Mouse (Mus musculus): ENCODE data around the gene Tdp1. TPM values are rescaled to one million over a fixed set of nuclear protein-coding genes. Genes with fewer than 3 reads are reported as not detected.

Gene Tdp1
- polyA plus RNA-seq, 1 experiment = 24.8 TPM

DNA sequence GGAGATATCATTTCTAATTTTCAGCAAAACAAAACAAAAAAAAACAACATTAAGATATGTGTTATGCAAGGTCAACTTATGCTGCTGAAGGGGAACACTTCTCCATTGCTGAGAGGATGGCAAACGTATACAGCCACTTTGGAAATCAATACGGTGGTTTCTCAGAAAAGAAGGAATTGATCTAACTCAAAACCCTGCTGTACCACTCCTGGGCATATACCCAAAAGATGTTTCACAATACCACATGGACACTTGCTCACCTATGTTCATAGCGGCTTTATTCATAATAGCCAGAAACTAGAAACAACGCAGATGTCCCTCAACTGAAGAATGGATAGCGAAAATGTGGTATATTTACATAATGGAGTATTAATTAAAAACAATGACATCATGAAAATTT, 25.7 kb upstream of the Tdp1 start:
- TF ChIP-seq CTCF (IDR thresholded peaks at IDR 0.05; ENCODE audit: borderline replicate concordance, insufficient read depth, low read length) (no peak), POLR2A (IDR thresholded peaks at IDR 0.05; ENCODE audit: low read depth, low read length) (no peak)
- H3K4me3 ChIP-seq (ENCODE audit: insufficient read depth, low read length) = no peak overlapping the region
- no peaks in the 10 kb centered on the region for H3K4me1 ChIP-seq (ENCODE audit: control insufficient read depth, insufficient read depth, low read length)
- H3K27ac ChIP-seq (ENCODE audit: insufficient read depth, low read length) = no peak overlapping the region

DNA sequence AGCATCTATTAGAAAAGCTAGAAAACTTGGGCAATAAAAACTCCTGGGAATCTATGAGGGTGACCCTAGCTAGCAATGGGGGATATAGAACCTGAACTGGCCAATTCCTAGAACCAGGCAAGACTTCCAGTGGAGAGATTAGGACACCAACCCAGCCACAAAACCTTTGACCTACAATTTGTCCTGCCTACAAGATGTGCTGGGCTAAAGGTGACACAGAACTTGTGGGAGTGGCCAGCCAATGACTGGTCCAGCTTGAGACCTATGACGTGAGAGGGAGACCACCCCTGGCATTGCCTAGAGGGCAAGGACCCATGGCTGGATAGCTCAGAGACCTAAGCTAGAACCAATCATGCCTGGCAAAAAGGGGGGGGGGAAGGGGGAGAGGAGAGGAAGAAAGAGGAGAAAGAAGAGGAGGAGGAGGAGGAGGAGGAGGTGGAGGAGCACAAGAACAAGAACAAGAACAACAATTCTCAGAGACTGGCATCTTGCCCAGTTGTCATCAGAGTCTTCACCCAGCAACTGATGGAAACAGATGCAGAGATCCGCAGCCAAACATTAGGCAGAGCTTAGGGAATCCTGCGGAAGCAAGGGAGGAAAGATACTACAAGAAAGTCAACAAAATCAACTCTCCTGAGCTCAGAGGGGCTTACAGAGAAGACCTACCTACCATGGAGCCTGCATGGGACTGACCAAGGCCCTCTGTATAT, 24.8 kb upstream of the Tdp1 start:
- Histone ChIP-seq H3K27ac (ENCODE audit: insufficient read depth, low read length) (no peak overlapping the region), H3K4me1 (ENCODE audit: control insufficient read depth, insufficient read depth, low read length) (no peaks in the 10 kb centered on the region), H3K4me3 (ENCODE audit: insufficient read depth, low read length) (no peak overlapping the region)
- no peak for TF ChIP-seq CTCF (IDR thresholded peaks at IDR 0.05; ENCODE audit: borderline replicate concordance, insufficient read depth, low read length)
- TF ChIP-seq POLR2A (IDR thresholded peaks at IDR 0.05; ENCODE audit: low read depth, low read length) = no peak

DNA sequence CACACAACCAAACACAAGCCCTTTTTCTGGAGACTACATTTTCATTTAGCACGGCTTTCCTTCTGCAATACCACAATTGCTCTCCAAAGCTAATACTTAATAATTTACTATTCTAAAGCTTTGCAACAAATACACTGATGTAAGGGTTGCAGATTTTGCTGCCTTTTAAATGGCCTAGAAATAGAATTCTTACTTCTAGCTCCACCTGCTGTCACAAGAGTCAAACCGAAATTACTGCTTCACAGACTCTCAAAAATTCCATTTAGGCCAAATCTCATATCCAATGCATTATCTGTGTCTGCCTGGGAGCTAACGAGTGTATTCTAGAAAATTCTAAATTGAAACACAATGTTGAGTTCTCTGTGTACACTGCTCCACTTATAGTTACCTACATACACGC, 23.3 kb upstream of the Tdp1 start:
- H3K4me1 ChIP-seq (ENCODE audit: control insufficient read depth, insufficient read depth, low read length) = no peaks in the 10 kb centered on the region
- TF ChIP-seq POLR2A (IDR thresholded peaks at IDR 0.05; ENCODE audit: low read depth, low read length) (no peak), CTCF (IDR thresholded peaks at IDR 0.05; ENCODE audit: borderline replicate concordance, insufficient read depth, low read length) (no peak)
- no peak overlapping the region for H3K27ac ChIP-seq (ENCODE audit: insufficient read depth, low read length)
- H3K4me3 ChIP-seq (ENCODE audit: insufficient read depth, low read length) = no peak overlapping the region

DNA sequence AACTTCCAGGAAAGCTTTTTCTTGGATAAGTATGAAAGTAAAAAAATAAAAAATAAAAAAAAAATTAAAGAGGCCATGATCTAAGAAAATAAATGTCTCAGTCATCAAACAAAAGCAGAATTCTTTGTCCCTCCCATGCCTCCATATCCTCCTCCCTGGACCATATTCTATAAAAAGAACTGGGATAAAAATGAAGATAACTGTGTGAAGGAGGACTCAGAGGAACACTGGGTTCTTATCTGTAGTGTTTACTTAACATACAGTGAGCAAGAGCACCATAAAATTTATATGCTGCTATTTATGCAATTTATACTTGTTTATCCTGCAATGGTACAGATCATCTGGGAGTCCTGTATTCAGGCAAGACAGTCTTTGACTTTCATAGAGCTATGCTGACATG, 19.7 kb upstream of the Tdp1 start:
- H3K27ac ChIP-seq (ENCODE audit: insufficient read depth, low read length) = no peak overlapping the region
- TF ChIP-seq CTCF (IDR thresholded peaks at IDR 0.05; ENCODE audit: borderline replicate concordance, insufficient read depth, low read length) (no peak), POLR2A (IDR thresholded peaks at IDR 0.05; ENCODE audit: low read depth, low read length) (no peak)
- no peak overlapping the region for H3K4me3 ChIP-seq (ENCODE audit: insufficient read depth, low read length)
- H3K4me1 ChIP-seq (ENCODE audit: control insufficient read depth, insufficient read depth, low read length) = no peaks in the 10 kb centered on the region

DNA sequence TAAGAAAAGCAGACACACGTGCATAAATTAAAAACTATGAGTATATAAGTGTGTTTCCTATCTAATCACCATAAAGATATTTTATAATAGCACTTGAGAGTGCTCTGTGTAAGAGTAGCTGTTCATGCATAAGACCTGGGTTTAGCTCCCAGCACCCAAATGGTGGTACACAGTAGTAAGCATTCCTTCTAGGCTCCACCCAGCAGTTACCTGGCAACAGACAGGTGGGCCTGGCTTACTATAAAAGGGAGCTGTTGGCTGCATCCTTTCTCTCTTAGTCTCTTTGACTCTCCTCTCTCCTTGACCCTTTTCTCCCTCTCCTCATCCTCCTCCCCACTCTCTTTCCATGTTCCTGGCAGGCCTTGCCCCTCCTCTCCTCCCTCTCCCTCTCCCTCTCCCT, 15.5 kb upstream of the Tdp1 start:
- TF ChIP-seq POLR2A (IDR thresholded peaks at IDR 0.05; ENCODE audit: low read depth, low read length) = no peak
- TF ChIP-seq CTCF (IDR thresholded peaks at IDR 0.05; ENCODE audit: borderline replicate concordance, insufficient read depth, low read length) = no peak
- Histone ChIP-seq H3K27ac (ENCODE audit: insufficient read depth, low read length) (no peak overlapping the region), H3K4me1 (ENCODE audit: control insufficient read depth, insufficient read depth, low read length) (no peaks in the 10 kb centered on the region), H3K4me3 (ENCODE audit: insufficient read depth, low read length) (no peak overlapping the region)

DNA sequence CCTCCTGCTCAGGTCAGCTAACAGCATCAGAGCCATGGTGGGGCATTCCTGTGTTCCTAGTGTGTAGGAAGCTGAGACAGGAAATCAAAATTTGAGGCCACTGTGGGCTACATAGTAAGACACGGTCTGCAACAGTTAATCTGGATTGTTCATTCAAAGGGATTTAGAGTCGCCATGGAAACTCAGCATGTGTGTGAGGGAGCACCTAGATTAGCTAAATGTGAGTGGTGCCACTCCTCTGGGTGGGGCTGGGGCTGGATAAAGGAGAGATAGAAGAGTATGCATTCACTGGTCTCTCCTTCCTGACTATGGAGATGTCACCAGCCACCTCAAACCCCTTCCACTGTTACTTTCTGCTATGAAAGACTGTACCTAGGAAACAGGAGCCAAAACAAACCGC, 10.9 kb upstream of the Tdp1 start:
- TF ChIP-seq POLR2A (IDR thresholded peaks at IDR 0.05; ENCODE audit: low read depth, low read length) = no peak
- TF ChIP-seq CTCF (IDR thresholded peaks at IDR 0.05; ENCODE audit: borderline replicate concordance, insufficient read depth, low read length) = no peak
- Histone ChIP-seq H3K27ac (ENCODE audit: insufficient read depth, low read length) (no peak overlapping the region), H3K4me1 (ENCODE audit: control insufficient read depth, insufficient read depth, low read length) (no peaks in the 10 kb centered on the region), H3K4me3 (ENCODE audit: insufficient read depth, low read length) (no peak overlapping the region)

DNA sequence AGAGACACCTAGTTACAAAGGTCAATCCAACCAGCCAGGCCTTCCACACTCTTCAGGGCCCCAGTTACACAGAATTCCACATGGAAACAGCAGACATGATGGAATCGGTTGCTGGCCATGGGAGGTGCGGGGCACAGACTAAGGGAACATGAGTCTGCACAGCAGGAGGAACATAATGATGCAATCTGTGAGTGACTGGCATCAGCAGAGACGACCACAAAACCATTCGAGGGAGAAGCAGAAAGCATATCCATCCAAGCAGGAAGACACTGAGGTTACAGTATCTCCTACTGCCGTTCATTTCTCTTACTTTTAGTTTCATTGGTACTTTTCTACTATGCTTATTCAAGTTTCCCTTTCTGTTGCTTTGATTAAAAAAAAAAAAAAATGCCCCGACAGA, 9.7 kb upstream of the Tdp1 start:
- TF ChIP-seq CTCF (IDR thresholded peaks at IDR 0.05; ENCODE audit: borderline replicate concordance, insufficient read depth, low read length) (no peak), POLR2A (IDR thresholded peaks at IDR 0.05; ENCODE audit: low read depth, low read length) (no peak)

DNA sequence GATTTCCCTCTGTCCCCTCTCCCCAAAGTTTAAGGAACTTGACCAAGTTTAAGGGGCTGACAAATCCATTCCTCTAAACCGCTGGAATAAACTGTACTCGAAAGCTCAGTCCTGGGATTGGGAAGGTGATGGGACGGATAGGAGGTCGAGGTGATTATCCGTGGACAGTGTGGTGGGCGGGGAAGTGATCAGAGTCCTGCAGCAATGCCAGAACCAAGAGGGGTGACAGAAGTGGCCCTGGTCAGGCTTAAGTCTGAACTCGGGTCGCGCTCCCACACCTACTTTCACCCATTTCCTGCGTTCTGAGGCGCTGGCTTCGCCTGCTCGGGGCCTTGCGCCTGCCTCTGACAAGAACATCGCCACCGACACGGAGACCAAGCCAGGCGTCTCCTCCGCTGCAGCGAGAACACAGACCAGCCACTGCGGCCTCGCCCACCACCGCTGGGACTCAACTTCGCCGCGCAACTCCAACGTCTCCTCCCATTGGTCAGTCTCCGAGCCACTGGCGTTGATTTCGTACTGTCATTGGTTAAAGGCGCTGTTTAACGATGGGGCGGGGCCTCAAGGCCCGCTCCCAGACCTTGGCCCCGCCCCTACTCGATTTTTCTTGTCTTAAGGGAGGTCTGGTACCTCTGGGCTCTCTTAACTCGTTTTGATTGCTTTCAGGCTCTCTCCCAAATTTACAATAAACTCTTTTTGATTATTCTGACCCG, 1.2 kb upstream of the Tdp1 start:
- Histone ChIP-seq H3K4me1 (ENCODE audit: control insufficient read depth, insufficient read depth, low read length) (peaks cover 3% of the 10 kb centered on the region; the same call in 1 of the 2 replicates), H3K27ac (ENCODE audit: insufficient read depth, low read length) (peak overlapping the region; percentile 74), H3K4me3 (ENCODE audit: insufficient read depth, low read length) (peak overlapping the region; percentile 94)
- TF ChIP-seq CTCF (IDR thresholded peaks at IDR 0.05; ENCODE audit: borderline replicate concordance, insufficient read depth, low read length) = no peak
- peak; percentile 72 for TF ChIP-seq POLR2A (IDR thresholded peaks at IDR 0.05; ENCODE audit: low read depth, low read length)

More for the DNA sequence above, 9.7 kb upstream of the Tdp1 start:
- no peak overlapping the region for H3K27ac ChIP-seq (ENCODE audit: insufficient read depth, low read length)
- no peak overlapping the region for H3K4me3 ChIP-seq (ENCODE audit: insufficient read depth, low read length)
- H3K4me1 ChIP-seq (ENCODE audit: control insufficient read depth, insufficient read depth, low read length) = no peaks in the 10 kb centered on the region

DNA sequence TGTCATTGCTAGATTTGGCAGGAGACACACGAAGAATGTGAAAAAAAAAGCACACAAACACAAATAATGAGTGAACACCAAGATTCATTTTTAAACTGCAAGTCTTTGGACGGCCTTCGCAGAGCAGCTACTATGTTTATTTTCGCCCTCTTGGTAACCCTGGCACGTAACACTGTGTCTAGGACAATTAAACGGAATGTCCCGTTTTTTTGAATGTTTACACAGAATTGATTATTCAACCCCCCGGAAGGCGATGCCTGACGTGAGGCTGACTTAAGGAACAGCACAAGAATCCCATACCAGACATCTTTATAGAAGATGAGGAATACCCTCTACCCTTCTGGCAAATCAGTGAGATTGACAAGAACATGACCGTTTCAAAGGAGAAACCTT, 608 bp upstream of the Tdp1 start:
- Histone ChIP-seq H3K4me3 (ENCODE audit: insufficient read depth, low read length) (peak overlapping the region; percentile 94), H3K4me1 (ENCODE audit: control insufficient read depth, insufficient read depth, low read length) (peaks cover 3% of the 10 kb centered on the region; the same call in 1 of the 2 replicates), H3K27ac (ENCODE audit: insufficient read depth, low read length) (peak overlapping the region; percentile 74)
- no peak for TF ChIP-seq CTCF (IDR thresholded peaks at IDR 0.05; ENCODE audit: borderline replicate concordance, insufficient read depth, low read length)
- no peak for TF ChIP-seq POLR2A (IDR thresholded peaks at IDR 0.05; ENCODE audit: low read depth, low read length)

DNA sequence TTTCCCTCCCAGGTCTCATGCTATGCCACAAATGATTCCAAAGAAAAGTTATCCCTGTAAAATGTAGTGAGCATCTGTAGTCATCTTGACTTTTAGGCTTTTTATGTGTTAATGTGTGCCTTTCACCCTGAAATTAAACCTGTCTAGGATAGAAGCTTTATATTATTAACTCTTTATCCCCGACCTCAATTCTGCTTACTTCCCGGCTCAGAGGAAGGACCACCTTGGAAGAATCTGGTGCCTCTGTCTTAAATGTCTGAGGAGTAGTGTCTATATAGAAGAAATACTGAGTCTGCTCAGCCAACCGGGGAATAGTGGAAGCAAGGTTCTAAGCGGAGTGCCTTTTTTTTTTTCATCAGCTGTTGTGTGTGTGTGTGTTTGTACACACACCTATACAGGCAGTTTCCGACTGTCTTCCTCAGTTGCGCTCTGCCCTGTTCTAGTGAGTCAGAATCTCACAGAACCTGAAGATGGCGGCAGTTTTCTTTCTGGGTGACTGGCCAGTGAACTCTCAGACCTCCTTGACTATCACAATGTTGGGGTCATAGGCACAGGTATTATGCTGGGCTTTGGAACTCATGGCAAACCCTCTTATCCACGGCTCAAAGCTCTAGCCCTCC, 1.1 kb downstream of the Tdp1 start:
- H3K4me1 ChIP-seq (ENCODE audit: control insufficient read depth, insufficient read depth, low read length) = peaks cover 3% of the 10 kb centered on the region; the same call in 1 of the 2 replicates
- H3K27ac ChIP-seq (ENCODE audit: insufficient read depth, low read length) = peak overlapping the region; percentile 47; the same call in 1 of the 2 replicates
- peak overlapping the region; percentile 53 for H3K4me3 ChIP-seq (ENCODE audit: insufficient read depth, low read length)
- TF ChIP-seq POLR2A (IDR thresholded peaks at IDR 0.05; ENCODE audit: low read depth, low read length) = no peak
- no peak for TF ChIP-seq CTCF (IDR thresholded peaks at IDR 0.05; ENCODE audit: borderline replicate concordance, insufficient read depth, low read length)

All from embryonic fibroblast, embryonic 13.5 days (primary cell).